Mouse (Mus musculus) limb, embryonic 13.5 days (tissue): Measurements from ENCODE around the gene Grtp1. TPM values are rescaled to one million over a fixed set of nuclear protein-coding genes. Genes with fewer than 3 reads are reported as not detected.

Source experiments
- ATAC-seq: fragments of 200-750 bp; cut with Nextera tagmentation; 2 replicates; pipeline ENCODE4 v1.8.0; 2017; ENCODE audit warnings: low read depth, moderate number of reproducible peaks, moderate TSS enrichment; ENCODE audit not compliant: low FRiP score
- H3K27ac ChIP-seq: fragments of 300-500 bp; sonication (generic); 2 replicates; pipeline ENCODE4 v1.5.1; 2015; ENCODE audit warnings: inconsistent platforms, mild to moderate bottlenecking, moderate library complexity
- H3K27me3 ChIP-seq: fragments of 300-500 bp; sonication (generic); 2 replicates; pipeline ENCODE4 v1.6.1; 2015; ENCODE audit warnings: mild to moderate bottlenecking, inconsistent platforms
- H3K36me3 ChIP-seq: fragments of 300-500 bp; sonication (generic); 2 replicates; pipeline ENCODE4 v1.6.1; 2015; ENCODE audit warnings: inconsistent platforms, mild to moderate bottlenecking, moderate library complexity
- H3K4me1 ChIP-seq: fragments of 300-500 bp; sonication (generic); 2 replicates; pipeline ENCODE4 v1.6.1; 2015; ENCODE audit warnings: inconsistent platforms
- H3K4me2 ChIP-seq: fragments of 300-500 bp; sonication (generic); replicated peaks from 2 replicates; pipeline ENCODE4 v1.6.1; 2015; ENCODE audit warnings: inconsistent platforms, mild to moderate bottlenecking, moderate library complexity
- H3K4me3 ChIP-seq: fragments of 300-500 bp; sonication (generic); 2 replicates; pipeline ENCODE4 v1.5.1; 2015; ENCODE audit warnings: moderate library complexity, mild to moderate bottlenecking, inconsistent platforms
- H3K9ac ChIP-seq: fragments of 300-500 bp; sonication (generic); 2 replicates; pipeline ENCODE4 v1.6.1; 2015; ENCODE audit warnings: mild to moderate bottlenecking, inconsistent platforms
- H3K9me3 ChIP-seq: fragments of 300-500 bp; sonication (generic); 2 replicates; pipeline ENCODE4 v1.6.1; 2016; ENCODE audit warnings: inconsistent platforms
- WGBS: fragments of 180-500 bp; shearing (Covaris S2); methylation state at CpG from one replicate; pipeline ENCODE4 v1.1.7; 2015; 5-methylcytosine and 5-hydroxymethylcytosine counted together
- polyA plus RNA-seq: library from polyadenylated mRNA; unstranded; fragments of >200 nt; fragmentation: Nextera tagmentation; extraction: Ambion mirVana; gene quantifications from 2 replicates; pipeline ENCODE4 v1.2.1, GENCODE M21; 2015

Gene Grtp1
- polyA plus RNA-seq, 1 experiment from 2014 or later = 16.9 TPM

- Histone ChIP-seq H3K4me3 (no peak overlapping the region), H3K36me3 (peaks cover 48% of the 10 kb centered on the region), H3K4me2 (no peak overlapping the region), H3K4me1 (no peaks in the 10 kb centered on the region), H3K27ac (no peak overlapping the region), H3K27me3 (no peaks in the 10 kb centered on the region), H3K9me3 (no peaks in the 10 kb centered on the region), H3K9ac (no peak overlapping the region)
- ATAC-seq = no peak
- 86% methylated on average over 18 of the region's 18 CpGs for WGBS
These were observed 19.3 kb downstream of the Grtp1 start for GRCm38 (mm10) chr8:13180911-13181690.

- no peak for ATAC-seq
- 79% methylated on average over 9 of the region's 9 CpGs for WGBS
- H3K36me3 ChIP-seq = peaks cover 50% of the 10 kb centered on the region
These were observed 20.0 kb downstream of the Grtp1 start for GRCm38 (mm10) chr8:13180408-13180807.

GRCm38 (mm10) chr8:13179948-13180347 is 20.5 kb downstream of the Grtp1 start:
- WGBS = 73% methylated on average over 7 of the region's 7 CpGs
- H3K4me3 ChIP-seq = no peak overlapping the region

More at GRCm38 (mm10) chr8:13180408-13180807, 20.0 kb downstream of the Grtp1 start:
- Histone ChIP-seq H3K27ac (no peak overlapping the region), H3K4me3 (no peak overlapping the region), H3K27me3 (no peaks in the 10 kb centered on the region), H3K4me1 (no peaks in the 10 kb centered on the region), H3K4me2 (no peak overlapping the region), H3K9ac (no peak overlapping the region), H3K9me3 (no peaks in the 10 kb centered on the region)

GRCm38 (mm10) chr8:13179482-13179881 is 20.9 kb downstream of the Grtp1 start:
- Histone ChIP-seq H3K9me3 (no peaks in the 10 kb centered on the region), H3K9ac (no peak overlapping the region), H3K27me3 (no peaks in the 10 kb centered on the region), H3K27ac (no peak overlapping the region), H3K4me1 (no peaks in the 10 kb centered on the region), H3K36me3 (peaks cover 57% of the 10 kb centered on the region), H3K4me3 (no peak overlapping the region), H3K4me2 (no peak overlapping the region)
- ATAC-seq = no peak
- WGBS = 74% methylated on average over 6 of the region's 6 CpGs

More at GRCm38 (mm10) chr8:13179948-13180347, 20.5 kb downstream of the Grtp1 start:
- Histone ChIP-seq H3K27me3 (no peaks in the 10 kb centered on the region), H3K36me3 (peaks cover 54% of the 10 kb centered on the region), H3K27ac (no peak overlapping the region), H3K9ac (no peak overlapping the region), H3K4me1 (no peaks in the 10 kb centered on the region), H3K9me3 (no peaks in the 10 kb centered on the region), H3K4me2 (no peak overlapping the region)
- no peak for ATAC-seq

- Histone ChIP-seq H3K4me3 (no peak overlapping the region), H3K4me2 (no peak overlapping the region), H3K27ac (no peak overlapping the region), H3K36me3 (peaks cover 68% of the 10 kb centered on the region), H3K9ac (no peak overlapping the region), H3K27me3 (no peaks in the 10 kb centered on the region), H3K4me1 (no peaks in the 10 kb centered on the region), H3K9me3 (no peaks in the 10 kb centered on the region)
- 95% methylated on average over 5 of the region's 5 CpGs for WGBS
- ATAC-seq = no peak
These were observed 22.3 kb downstream of the Grtp1 start for GRCm38 (mm10) chr8:13178137-13178536.

GRCm38 (mm10) chr8:13177173-13177852 is 23.1 kb downstream of the Grtp1 start:
- Histone ChIP-seq H3K4me3 (no peak overlapping the region), H3K4me2 (no peak overlapping the region), H3K9me3 (no peaks in the 10 kb centered on the region), H3K27ac (no peak overlapping the region), H3K9ac (no peak overlapping the region), H3K36me3 (peaks cover 75% of the 10 kb centered on the region), H3K27me3 (no peaks in the 10 kb centered on the region), H3K4me1 (no peaks in the 10 kb centered on the region)
- no peak for ATAC-seq
- WGBS = 93% methylated on average over 7 of the region's 7 CpGs

- Histone ChIP-seq H3K36me3 (peaks cover 83% of the 10 kb centered on the region), H3K27me3 (no peaks in the 10 kb centered on the region), H3K9me3 (no peaks in the 10 kb centered on the region), H3K9ac (no peak overlapping the region), H3K27ac (no peak overlapping the region), H3K4me2 (no peak overlapping the region), H3K4me1 (no peaks in the 10 kb centered on the region), H3K4me3 (no peak overlapping the region)
- WGBS = 83% methylated on average over 1 of the region's 1 CpGs
- ATAC-seq = no peak
These were observed 24.8 kb downstream of the Grtp1 start for GRCm38 (mm10) chr8:13175650-13176049.

GRCm38 (mm10) chr8:13174811-13175210 is 25.6 kb downstream of the Grtp1 start:
- Histone ChIP-seq H3K9ac (no peak overlapping the region), H3K4me2 (no peak overlapping the region), H3K4me1 (no peaks in the 10 kb centered on the region), H3K9me3 (no peaks in the 10 kb centered on the region), H3K27me3 (no peaks in the 10 kb centered on the region), H3K36me3 (peaks cover 91% of the 10 kb centered on the region), H3K4me3 (no peak overlapping the region), H3K27ac (no peak overlapping the region)
- ATAC-seq = no peak
- WGBS = 88% methylated on average over 4 of the region's 4 CpGs

- Histone ChIP-seq H3K4me3 (no peak overlapping the region), H3K36me3 (peaks cover 96% of the 10 kb centered on the region), H3K9ac (no peak overlapping the region), H3K27ac (no peak overlapping the region), H3K27me3 (no peaks in the 10 kb centered on the region), H3K4me2 (no peak overlapping the region), H3K4me1 (no peaks in the 10 kb centered on the region), H3K9me3 (no peaks in the 10 kb centered on the region)
- ATAC-seq = no peak
- 89% methylated on average over 4 of the region's 4 CpGs for WGBS
These were observed 26.1 kb downstream of the Grtp1 start for GRCm38 (mm10) chr8:13174305-13174704.

- peaks cover 97% of the 10 kb centered on the region for H3K36me3 ChIP-seq
- WGBS = 62% methylated on average over 1 of the region's 1 CpGs
- H3K4me1 ChIP-seq = no peaks in the 10 kb centered on the region
- H3K4me2 ChIP-seq = no peak overlapping the region
- H3K9me3 ChIP-seq = no peaks in the 10 kb centered on the region
- no peak overlapping the region for H3K4me3 ChIP-seq
- ATAC-seq = no peak
- no peaks in the 10 kb centered on the region for H3K27me3 ChIP-seq
- H3K9ac ChIP-seq = no peak overlapping the region
- no peak overlapping the region for H3K27ac ChIP-seq
These were observed 29.9 kb downstream of the Grtp1 start for GRCm38 (mm10) chr8:13170510-13170909.

GRCm38 (mm10) chr8:13164361-13164760 is 36.1 kb downstream of the Grtp1 start:
- peaks cover 15% of the 10 kb centered on the region for H3K4me1 ChIP-seq
- no peak overlapping the region for H3K4me2 ChIP-seq
- no peaks in the 10 kb centered on the region for H3K27me3 ChIP-seq
- ATAC-seq = no peak
- WGBS = 88% methylated on average over 5 of the region's 5 CpGs
- no peaks in the 10 kb centered on the region for H3K9me3 ChIP-seq
- H3K4me3 ChIP-seq = no peak overlapping the region
- no peak overlapping the region for H3K27ac ChIP-seq
- peaks cover 39% of the 10 kb centered on the region for H3K36me3 ChIP-seq
- no peak overlapping the region for H3K9ac ChIP-seq

- Histone ChIP-seq H3K4me2 (no peak overlapping the region), H3K4me3 (no peak overlapping the region), H3K27ac (no peak overlapping the region), H3K9ac (no peak overlapping the region), H3K4me1 (peaks cover 16% of the 10 kb centered on the region), H3K9me3 (no peaks in the 10 kb centered on the region), H3K27me3 (no peaks in the 10 kb centered on the region), H3K36me3 (peaks cover 31% of the 10 kb centered on the region)
- WGBS = 86% methylated on average over 1 of the region's 1 CpGs
- ATAC-seq = no peak
These were observed 36.9 kb downstream of the Grtp1 start for GRCm38 (mm10) chr8:13163563-13163962.
